ENCODE assay signal across 8 mouse cellular contexts in genomic region chr3:90264687-90265033, GRCm38 (mm10). TPM values are rescaled to one million over a fixed set of nuclear protein-coding genes. Genes with fewer than 3 reads are reported as not detected.
DNase-seq lines count a peak whose midpoint lies in the region; ATAC-seq and TF ChIP-seq lines count a peak whose summit lies in the region.

No protein-coding gene starts in this region.

- peak; percentile 49; the same call in 1 of the 2 replicates for TF ChIP-seq POLR2A in spleen, adult 2 months (IDR thresholded peaks at IDR 0.05; ENCODE audit: low read depth, low read length)

- peaks cover 47% of the 10 kb centered on the region for H3K36me3 ChIP-seq in spleen, adult 2 months (ENCODE audit: control insufficient read depth, insufficient read depth, low read length)
- H3K36me3 ChIP-seq in liver, embryonic 13.5 days: peaks cover 47% of the 10 kb centered on the region

- H3K4me3 ChIP-seq in spleen, adult 2 months (ENCODE audit: extremely low read depth, insufficient read depth, insufficient read length): peak overlapping the region; percentile 68; the same call in 1 of the 2 replicates
- peak overlapping the region; percentile 82 for H3K4me3 ChIP-seq in liver, embryonic 13.5 days (replicated peaks)

- H3K9ac ChIP-seq in liver, embryonic 13.5 days: peak overlapping the region; percentile 91

- no peaks in the 10 kb centered on the region for H3K27me3 ChIP-seq in spleen, adult 2 months (ENCODE audit: control insufficient read depth, insufficient read depth, low read length)
- H3K27me3 ChIP-seq in liver, embryonic 13.5 days: no peaks in the 10 kb centered on the region

- peaks cover 23% of the 10 kb centered on the region; the same call in 1 of the 2 replicates for H3K4me1 ChIP-seq in spleen, adult 2 months (ENCODE audit: control insufficient read depth, insufficient read depth, insufficient read length)
- peaks cover 47% of the 10 kb centered on the region for H3K4me1 ChIP-seq in liver, embryonic 13.5 days (replicated peaks)

- TF ChIP-seq CTCF in spleen, adult 2 months (IDR thresholded peaks at IDR 0.05; ENCODE audit: extremely low read depth, insufficient read depth, insufficient read length, insufficient replicate concordance): no peak

- WGBS in spleen, adult 2 months: 8% methylated on average over 10 of the region's 10 CpGs
- 21% methylated on average over 10 of the region's 10 CpGs for WGBS in liver, embryonic 13.5 days (ENCODE audit: insufficient replicate concordance)

- H3K9me3 ChIP-seq in liver, embryonic 13.5 days (replicated peaks): no peaks in the 10 kb centered on the region

- no peak for ATAC-seq in liver, embryonic 13.5 days (ENCODE audit: low read depth)
- ATAC-seq in monocyte, adult 5-6 weeks (replicated peaks; ENCODE audit: insufficient number of reproducible peaks, low FRiP score, low TSS enrichment, poor library complexity, severe bottlenecking): no peak; the same call in 1 of the 2 replicates

- peak; percentile 1 for DNase-seq in embryo, embryonic 11 days
- no peak for DNase-seq in embryo, embryonic 9.5 days (ENCODE audit: extremely low spot score)
- DNase-seq in spleen, adult 2 months (ENCODE audit: low read depth in 1 of 2, low spot score in 2 of 2): peak in 1 of 2 experiments; percentile 81
- no peak for DNase-seq in spleen, postnatal 14 days (ENCODE audit: low spot score in 2 of 2)
- DNase-seq in liver, embryonic 13.5 days: no peak
- DNase-seq in cerebellum, adult 8-10 months: no peak
- DNase-seq in urinary bladder, adult 2 months (ENCODE audit: low spot score): no peak

- peak overlapping the region; percentile 95 for H3K4me2 ChIP-seq in liver, embryonic 13.5 days

- peak overlapping the region; percentile 98 for H3K27ac ChIP-seq in spleen, adult 2 months (ENCODE audit: insufficient read depth, low read length)
- H3K27ac ChIP-seq in liver, embryonic 13.5 days: peak overlapping the region; percentile 93

RNA-seq across cellular contexts. Expression of gene Dennd4b, which starts 0.3 kb away (rescaled TPM):
- polyA plus RNA-seq in spleen, adult 2 months (2012; rRNA removed): 155 and 178 TPM in 2 replicates
- polyA plus RNA-seq in liver, embryonic 13.5 days (2015; fragmentation: Nextera tagmentation; extraction: Ambion mirVana): 1.6 and 2.0 TPM in 2 replicates
- polyA plus RNA-seq in urinary bladder, adult 2 months (2012; rRNA removed): 15.0 and 15.4 TPM in 2 replicates
- 15.4 to 39.1 TPM (median 16.3 TPM) in 3 replicates for total RNA-seq in monocyte, adult 5-6 weeks (2017)

RNA-seq across cellular contexts. Expression of gene Crtc2, which starts 10.7 kb away (rescaled TPM):
- polyA plus RNA-seq in spleen, adult 2 months (2012; rRNA removed): 103 and 105 TPM in 2 replicates
- polyA plus RNA-seq in liver, embryonic 13.5 days (2015; fragmentation: Nextera tagmentation; extraction: Ambion mirVana): 4.2 and 7.6 TPM in 2 replicates
- 23.7 and 35.6 TPM in 2 replicates for polyA plus RNA-seq in urinary bladder, adult 2 months (2012; rRNA removed)
- total RNA-seq in monocyte, adult 5-6 weeks (2017): 19.2 to 40.7 TPM (median 19.9 TPM) in 3 replicates

RNA-seq across cellular contexts. Expression of gene Slc39a1, which starts 16.7 kb away (rescaled TPM):
- polyA plus RNA-seq in spleen, adult 2 months (2012; rRNA removed): 40.5 and 43.3 TPM in 2 replicates
- polyA plus RNA-seq in liver, embryonic 13.5 days (2015; fragmentation: Nextera tagmentation; extraction: Ambion mirVana): 31.6 and 34.1 TPM in 2 replicates
- polyA plus RNA-seq in urinary bladder, adult 2 months (2012; rRNA removed): 55.0 and 79.5 TPM in 2 replicates
- 32.3 to 49.4 TPM (median 46.6 TPM) in 3 replicates for total RNA-seq in monocyte, adult 5-6 weeks (2017)

RNA-seq across cellular contexts. Expression of gene Creb3l4, which starts 21.3 kb away (rescaled TPM):
- 0.21 and 0.56 TPM in 2 replicates for polyA plus RNA-seq in spleen, adult 2 months (2012; rRNA removed)
- 0.36 and 0.41 TPM in 2 replicates for polyA plus RNA-seq in liver, embryonic 13.5 days (2015; fragmentation: Nextera tagmentation; extraction: Ambion mirVana)
- 1.7 and 2.0 TPM in 2 replicates for polyA plus RNA-seq in urinary bladder, adult 2 months (2012; rRNA removed)
- 0.49 to 1.1 TPM in 2 of 3 replicates, not detected in the other for total RNA-seq in monocyte, adult 5-6 weeks (2017)

RNA-seq across cellular contexts. Expression of gene Gatad2b, which starts 28.3 kb away (rescaled TPM):
- polyA plus RNA-seq in spleen, adult 2 months (2012; rRNA removed): 24.2 and 26.9 TPM in 2 replicates
- 3.7 and 4.0 TPM in 2 replicates for polyA plus RNA-seq in liver, embryonic 13.5 days (2015; fragmentation: Nextera tagmentation; extraction: Ambion mirVana)
- 14.7 and 23.9 TPM in 2 replicates for polyA plus RNA-seq in urinary bladder, adult 2 months (2012; rRNA removed)
- 26.9 to 46.5 TPM (median 34.1 TPM) in 3 replicates for total RNA-seq in monocyte, adult 5-6 weeks (2017)
